Mouse (Mus musculus) kidney, adult 2 months (tissue): ENCODE measurements at regions not wholly inside any gene's neighbourhood (a gene's known extent, or its start where the extent isn't known, plus 50 kb on each side); places are given as distances from the start of the nearest gene placed in this dataset.

ENCODE experiments used
- CTCF ChIP-seq: fragments of 200-500 bp; conservative IDR thresholded peaks from 2 replicates; pipeline ENCODE4 v1.5.1; 2011; ENCODE audit warnings: low read depth, mild to moderate bottlenecking, control low read depth, low read length, moderate library complexity, mixed read lengths; ENCODE audit not compliant: insufficient read depth, insufficient read length
- POLR2A ChIP-seq: fragments of 200-500 bp; IDR thresholded peaks from one replicate; pipeline ENCODE4 v1.6.1; 2011; ENCODE audit warnings: low read depth, low read length, control low read depth

DNA sequence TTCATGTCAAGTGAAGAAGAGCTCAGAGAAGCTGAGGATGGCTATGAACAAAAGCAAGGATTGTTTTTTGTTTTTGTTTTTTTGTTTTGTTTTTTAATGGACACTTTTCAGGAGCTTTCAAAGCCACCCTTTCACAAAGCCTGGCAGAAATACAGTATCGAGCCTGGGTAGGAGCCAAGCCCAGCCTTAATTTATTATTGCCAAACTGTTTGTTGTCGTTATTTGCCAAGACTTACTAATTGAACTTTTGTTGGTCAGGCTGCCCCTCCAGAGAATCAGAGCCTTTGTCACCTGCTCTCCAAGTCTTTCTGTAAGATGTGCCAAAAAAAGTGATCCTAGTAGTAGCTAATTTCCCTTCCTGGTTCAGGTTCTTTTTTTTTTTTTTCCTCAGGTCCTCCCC lies 103.9 kb downstream of the Apip start:
- TF ChIP-seq CTCF (no peak), POLR2A (no peak)
